Mouse (Mus musculus): ENCODE measurements around the gene Hectd4. TPM values are rescaled to one million over a fixed set of nuclear protein-coding genes. Genes with fewer than 3 reads are reported as not detected.
A peak's percentile ranks its signal among the peaks of the same experiment; 100 is the strongest.

Hectd4 gene
- 8.0 and 9.7 TPM in 2 replicates for polyA plus RNA-seq (2014; fragmentation: Nextera tagmentation; extraction: Ambion mirVana)

DNA sequence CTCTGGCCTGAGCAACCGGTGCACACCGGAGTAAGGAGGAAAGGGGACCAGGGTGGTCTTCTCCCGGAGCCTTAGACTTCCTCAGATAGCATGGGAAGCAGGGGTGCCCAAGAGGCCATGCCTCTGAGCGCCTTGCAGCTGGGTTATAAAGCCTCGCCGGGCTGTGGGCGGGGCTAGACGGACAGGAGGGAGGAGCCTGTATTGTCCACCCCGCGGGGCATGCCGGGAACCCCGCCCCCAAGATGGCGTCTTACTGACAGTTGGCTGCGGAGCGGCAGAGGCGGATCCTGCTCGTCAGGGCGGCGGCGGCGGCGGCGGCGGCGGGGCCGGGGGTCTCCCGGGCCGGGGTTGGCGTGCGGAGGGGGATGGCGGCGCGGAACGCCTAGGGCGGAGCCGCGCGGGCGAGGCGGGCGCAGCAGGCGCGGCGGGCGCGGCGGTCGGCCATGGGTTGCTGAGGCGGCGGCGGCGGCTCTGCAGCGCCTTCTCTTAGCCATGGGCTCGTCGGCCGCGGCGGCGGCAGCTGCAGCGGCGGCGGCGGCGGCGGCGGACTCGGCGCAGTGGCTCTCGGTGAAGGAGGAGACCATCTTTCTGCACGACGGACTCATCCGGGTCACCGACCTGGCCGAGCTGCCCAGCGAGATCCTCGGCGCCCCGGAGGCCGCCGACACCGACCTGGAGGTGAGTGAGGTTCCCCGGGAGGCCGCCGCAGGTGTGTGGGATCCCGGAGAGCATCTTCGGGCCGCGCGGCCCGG lies at the start of gene Hectd4:
Gene Hectd4, plus strand, starts transcription at position 240 of the 752 bp plus-strand sequence.
- Histone ChIP-seq H3K4me1 (ENCODE audit: control insufficient read depth, insufficient read depth, low read length) (peaks cover 9% of the 10 kb centered on the region), H3K9ac (ENCODE audit: low read length) (peak within 1 kb of the TSS; percentile 90), H3K4me2 (peak within 1 kb of the TSS; percentile 75), H3K36me3 (ENCODE audit: control insufficient read depth, insufficient read depth, low read length) (no peaks in the 10 kb centered on the region), H3K4me3 (ENCODE audit: low read depth, low read length) (peak within 1 kb of the TSS; percentile 97), H3K9me3 (ENCODE audit: control insufficient read depth, low read length) (no peaks in the 10 kb centered on the region), H3K27me3 (ENCODE audit: control insufficient read depth, insufficient read depth, low read length) (no peaks in the 10 kb centered on the region), H3K27ac (ENCODE audit: low read depth, low read length) (peak within 1 kb of the TSS; percentile 74)
- ATAC-seq (ENCODE audit: low FRiP score) (peak; percentile 93), DNase-seq (ENCODE audit: low spot score, missing footprints) (peak; percentile 100)
- under 1% methylated on average over 57 of the region's 90 CpGs for WGBS

DNA sequence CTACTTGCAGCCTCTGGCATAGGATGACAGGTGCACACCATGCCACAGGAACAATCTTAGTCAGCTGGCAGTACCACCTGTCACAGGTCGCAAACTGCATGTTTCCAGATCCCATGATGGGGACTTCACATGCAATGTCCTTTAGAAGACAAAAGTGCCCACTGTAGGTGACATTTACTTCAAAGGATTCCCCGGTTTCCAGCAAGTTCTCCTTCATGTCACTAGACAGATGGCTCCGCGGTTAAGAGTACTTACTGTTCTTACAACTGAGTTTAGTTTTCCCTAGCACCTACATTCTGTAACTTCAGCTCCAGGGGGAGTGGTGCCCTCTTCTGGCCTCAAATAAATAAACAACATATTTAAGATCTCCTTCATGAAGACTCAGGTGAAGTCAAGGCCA lies 47.2 kb upstream of the Hectd4 start:
- no peaks in the 10 kb centered on the region for H3K27me3 ChIP-seq (ENCODE audit: control insufficient read depth, insufficient read depth, low read length)
- H3K4me1 ChIP-seq (ENCODE audit: control insufficient read depth, insufficient read depth, low read length): no peaks in the 10 kb centered on the region
- no peak overlapping the region for H3K4me3 ChIP-seq (ENCODE audit: low read depth, low read length)
- H3K27ac ChIP-seq (ENCODE audit: low read depth, low read length): no peak overlapping the region
- DNase-seq (ENCODE audit: low spot score, missing footprints): no peak
- peaks cover 4% of the 10 kb centered on the region; the same call in 1 of the 2 replicates for H3K36me3 ChIP-seq (ENCODE audit: control insufficient read depth, insufficient read depth, low read length)
- H3K4me2 ChIP-seq: no peak overlapping the region
- 92% methylated on average over 4 of the region's 4 CpGs for WGBS
- H3K9me3 ChIP-seq (ENCODE audit: control insufficient read depth, low read length): no peaks in the 10 kb centered on the region
- H3K9ac ChIP-seq (ENCODE audit: low read length): no peak overlapping the region
- no peak for ATAC-seq (ENCODE audit: low FRiP score)

GRCm38 (mm10) chr5:121179077-121179857 lies 40.8 kb upstream of the Hectd4 start:
- H3K4me1 ChIP-seq (ENCODE audit: control insufficient read depth, insufficient read depth, low read length): peaks cover 10% of the 10 kb centered on the region
- H3K9me3 ChIP-seq (ENCODE audit: control insufficient read depth, low read length): no peaks in the 10 kb centered on the region
- 73% methylated on average over 9 of the region's 9 CpGs for WGBS
- no peak for DNase-seq (ENCODE audit: low spot score, missing footprints)
- H3K4me3 ChIP-seq (ENCODE audit: low read depth, low read length): no peak overlapping the region
- ATAC-seq (ENCODE audit: low FRiP score): no peak
- H3K4me2 ChIP-seq: no peak overlapping the region
- H3K27me3 ChIP-seq (ENCODE audit: control insufficient read depth, insufficient read depth, low read length): no peaks in the 10 kb centered on the region
- H3K27ac ChIP-seq (ENCODE audit: low read depth, low read length): no peak overlapping the region
- H3K36me3 ChIP-seq (ENCODE audit: control insufficient read depth, insufficient read depth, low read length): no peaks in the 10 kb centered on the region
- no peak overlapping the region for H3K9ac ChIP-seq (ENCODE audit: low read length)

DNA sequence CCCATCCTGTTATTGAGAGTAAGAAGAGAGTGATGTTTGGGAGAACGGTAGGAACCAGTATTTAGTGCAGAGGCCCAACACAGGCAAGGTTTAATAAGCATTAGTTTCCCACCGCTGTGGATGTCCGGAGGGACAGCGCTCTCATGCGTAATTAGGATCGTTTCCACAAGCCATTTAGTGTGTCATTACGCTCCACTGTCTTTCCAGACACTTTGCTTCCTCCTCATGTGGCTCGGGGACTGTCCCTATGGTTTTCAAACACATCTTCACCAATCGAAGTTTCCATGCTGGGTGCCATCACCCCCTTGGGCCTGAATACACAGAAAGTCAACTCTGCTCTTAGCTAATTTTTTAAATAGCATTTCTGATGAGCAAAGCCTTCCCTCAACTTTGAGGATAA lies 36.8 kb upstream of the Hectd4 start:
- H3K4me2 ChIP-seq: no peak overlapping the region

GRCm38 (mm10) chr5:121184375-121184774 lies 35.6 kb upstream of the Hectd4 start:
- ATAC-seq (ENCODE audit: low FRiP score) (no peak), DNase-seq (ENCODE audit: low spot score, missing footprints) (no peak)
- Histone ChIP-seq H3K9ac (ENCODE audit: low read length) (no peak overlapping the region), H3K36me3 (ENCODE audit: control insufficient read depth, insufficient read depth, low read length) (no peaks in the 10 kb centered on the region), H3K27me3 (ENCODE audit: control insufficient read depth, insufficient read depth, low read length) (no peaks in the 10 kb centered on the region), H3K4me2 (no peak overlapping the region), H3K4me1 (ENCODE audit: control insufficient read depth, insufficient read depth, low read length) (peaks cover 33% of the 10 kb centered on the region), H3K9me3 (ENCODE audit: control insufficient read depth, low read length) (no peaks in the 10 kb centered on the region), H3K27ac (ENCODE audit: low read depth, low read length) (no peak overlapping the region), H3K4me3 (ENCODE audit: low read depth, low read length) (no peak overlapping the region)
- WGBS: 82% methylated on average over 2 of the region's 2 CpGs

More for the DNA sequence above, 36.8 kb upstream of the Hectd4 start:
- ATAC-seq (ENCODE audit: low FRiP score) (no peak), DNase-seq (ENCODE audit: low spot score, missing footprints) (no peak)
- Histone ChIP-seq H3K27me3 (ENCODE audit: control insufficient read depth, insufficient read depth, low read length) (no peaks in the 10 kb centered on the region), H3K9ac (ENCODE audit: low read length) (no peak overlapping the region), H3K9me3 (ENCODE audit: control insufficient read depth, low read length) (no peaks in the 10 kb centered on the region), H3K4me3 (ENCODE audit: low read depth, low read length) (no peak overlapping the region), H3K36me3 (ENCODE audit: control insufficient read depth, insufficient read depth, low read length) (no peaks in the 10 kb centered on the region), H3K4me1 (ENCODE audit: control insufficient read depth, insufficient read depth, low read length) (peaks cover 34% of the 10 kb centered on the region), H3K27ac (ENCODE audit: low read depth, low read length) (no peak overlapping the region)
- 89% methylated on average over 9 of the region's 9 CpGs for WGBS

DNA sequence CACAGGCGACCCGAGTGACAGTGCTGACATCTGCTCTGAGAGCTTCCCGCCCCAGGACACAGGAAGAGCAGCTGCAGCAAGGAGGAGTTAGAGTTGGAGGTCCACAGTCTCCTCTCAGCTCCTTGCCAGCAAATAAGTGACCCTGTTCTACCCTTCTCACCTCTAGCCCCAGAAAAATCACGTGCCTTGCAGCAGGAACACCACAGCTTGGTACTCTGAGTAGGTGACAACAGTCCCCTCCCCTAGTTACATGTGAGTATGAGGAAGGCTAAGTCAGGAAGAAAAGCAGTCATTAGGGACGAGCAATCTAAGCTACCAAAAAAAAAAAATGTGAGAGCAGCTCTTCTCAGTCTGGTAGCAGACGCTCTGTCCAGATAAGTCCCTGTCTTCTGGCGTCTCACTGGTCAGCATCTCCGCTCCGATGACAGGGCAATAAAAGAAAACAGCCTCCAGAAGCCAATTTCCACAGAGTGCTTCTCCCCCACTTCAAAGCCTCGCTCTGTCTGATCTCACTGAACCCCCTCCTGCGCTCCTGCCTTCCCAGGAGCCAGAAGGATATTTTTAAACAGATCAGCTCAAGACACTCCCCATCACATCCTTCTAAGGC lies 35.0 kb upstream of the Hectd4 start:
- Histone ChIP-seq H3K4me1 (ENCODE audit: control insufficient read depth, insufficient read depth, low read length) (peaks cover 30% of the 10 kb centered on the region), H3K9ac (ENCODE audit: low read length) (no peak overlapping the region), H3K27ac (ENCODE audit: low read depth, low read length) (peak overlapping the region; percentile 13; the same call in 1 of the 2 replicates), H3K4me2 (no peak overlapping the region), H3K36me3 (ENCODE audit: control insufficient read depth, insufficient read depth, low read length) (no peaks in the 10 kb centered on the region), H3K4me3 (ENCODE audit: low read depth, low read length) (no peak overlapping the region), H3K9me3 (ENCODE audit: control insufficient read depth, low read length) (no peaks in the 10 kb centered on the region), H3K27me3 (ENCODE audit: control insufficient read depth, insufficient read depth, low read length) (no peaks in the 10 kb centered on the region)
- peak; percentile 30; the same call in 1 of the 2 replicates for ATAC-seq (ENCODE audit: low FRiP score)
- 63% methylated on average over 11 of the region's 11 CpGs for WGBS
- no peak for DNase-seq (ENCODE audit: low spot score, missing footprints)

GRCm38 (mm10) chr5:121187580-121188001 lies 32.4 kb upstream of the Hectd4 start:
- Histone ChIP-seq H3K36me3 (ENCODE audit: control insufficient read depth, insufficient read depth, low read length) (no peaks in the 10 kb centered on the region), H3K4me3 (ENCODE audit: low read depth, low read length) (no peak overlapping the region), H3K9ac (ENCODE audit: low read length) (no peak overlapping the region; the same call in 1 of the 2 replicates), H3K4me2 (no peak overlapping the region), H3K27ac (ENCODE audit: low read depth, low read length) (no peak overlapping the region), H3K27me3 (ENCODE audit: control insufficient read depth, insufficient read depth, low read length) (no peaks in the 10 kb centered on the region), H3K4me1 (ENCODE audit: control insufficient read depth, insufficient read depth, low read length) (peaks cover 33% of the 10 kb centered on the region), H3K9me3 (ENCODE audit: control insufficient read depth, low read length) (no peaks in the 10 kb centered on the region)
- ATAC-seq (ENCODE audit: low FRiP score) (no peak), DNase-seq (ENCODE audit: low spot score, missing footprints) (no peak)
- WGBS: 83% methylated on average over 8 of the region's 8 CpGs

- Histone ChIP-seq H3K4me1 (ENCODE audit: control insufficient read depth, insufficient read depth, low read length) (peaks cover 33% of the 10 kb centered on the region), H3K4me2 (no peak overlapping the region), H3K4me3 (ENCODE audit: low read depth, low read length) (no peak overlapping the region), H3K9me3 (ENCODE audit: control insufficient read depth, low read length) (no peaks in the 10 kb centered on the region), H3K27ac (ENCODE audit: low read depth, low read length) (no peak overlapping the region), H3K27me3 (ENCODE audit: control insufficient read depth, insufficient read depth, low read length) (no peaks in the 10 kb centered on the region), H3K9ac (ENCODE audit: low read length) (no peak overlapping the region), H3K36me3 (ENCODE audit: control insufficient read depth, insufficient read depth, low read length) (no peaks in the 10 kb centered on the region)
- WGBS: 93% methylated on average over 9 of the region's 9 CpGs
- DNase-seq (ENCODE audit: low spot score, missing footprints): no peak
- no peak for ATAC-seq (ENCODE audit: low FRiP score)
Measured at GRCm38 (mm10) chr5:121188265-121188664, 31.8 kb upstream of the Hectd4 start.
